Mouse (Mus musculus) E14TG2a.4 (cell line): ENCODE measurements around the gene Trpc2.

ENCODE experiments used
- H3K27me3 ChIP-seq: 2 replicates; pipeline ENCODE4 v1.6.1; 2014; ENCODE audit warnings: low read length, control low read depth; ENCODE audit not compliant: insufficient read depth
- H3K36me3 ChIP-seq: 2 replicates; pipeline ENCODE4 v1.6.1; 2014; ENCODE audit warnings: low read length, control low read depth; ENCODE audit not compliant: insufficient read depth
- H3K4me1 ChIP-seq: replicated peaks from 2 replicates; pipeline ENCODE4 v1.6.1; 2014; ENCODE audit warnings: low read depth, low read length, control low read depth
- H3K4me3 ChIP-seq: replicated peaks from 2 replicates; pipeline ENCODE4 v1.5.1; 2014; ENCODE audit warnings: mild to moderate bottlenecking, low read length
- H3K9me3 ChIP-seq: 2 replicates; pipeline ENCODE4 v1.6.1; 2014; ENCODE audit warnings: low read length, control low read depth
- CTCF ChIP-seq: conservative IDR thresholded peaks from 2 replicates; pipeline ENCODE4 v1.5.1; 2014; ENCODE audit warnings: low read length
- NANOG ChIP-seq: IDR thresholded peaks from 2 replicates; pipeline ENCODE4 v1.6.1; 2014; ENCODE audit warnings: borderline replicate concordance, low read length, mixed read lengths
- POU5F1 ChIP-seq: IDR thresholded peaks from 2 replicates; pipeline ENCODE4 v1.6.1; 2014; ENCODE audit warnings: low read length, borderline replicate concordance

Gene Trpc2

DNA sequence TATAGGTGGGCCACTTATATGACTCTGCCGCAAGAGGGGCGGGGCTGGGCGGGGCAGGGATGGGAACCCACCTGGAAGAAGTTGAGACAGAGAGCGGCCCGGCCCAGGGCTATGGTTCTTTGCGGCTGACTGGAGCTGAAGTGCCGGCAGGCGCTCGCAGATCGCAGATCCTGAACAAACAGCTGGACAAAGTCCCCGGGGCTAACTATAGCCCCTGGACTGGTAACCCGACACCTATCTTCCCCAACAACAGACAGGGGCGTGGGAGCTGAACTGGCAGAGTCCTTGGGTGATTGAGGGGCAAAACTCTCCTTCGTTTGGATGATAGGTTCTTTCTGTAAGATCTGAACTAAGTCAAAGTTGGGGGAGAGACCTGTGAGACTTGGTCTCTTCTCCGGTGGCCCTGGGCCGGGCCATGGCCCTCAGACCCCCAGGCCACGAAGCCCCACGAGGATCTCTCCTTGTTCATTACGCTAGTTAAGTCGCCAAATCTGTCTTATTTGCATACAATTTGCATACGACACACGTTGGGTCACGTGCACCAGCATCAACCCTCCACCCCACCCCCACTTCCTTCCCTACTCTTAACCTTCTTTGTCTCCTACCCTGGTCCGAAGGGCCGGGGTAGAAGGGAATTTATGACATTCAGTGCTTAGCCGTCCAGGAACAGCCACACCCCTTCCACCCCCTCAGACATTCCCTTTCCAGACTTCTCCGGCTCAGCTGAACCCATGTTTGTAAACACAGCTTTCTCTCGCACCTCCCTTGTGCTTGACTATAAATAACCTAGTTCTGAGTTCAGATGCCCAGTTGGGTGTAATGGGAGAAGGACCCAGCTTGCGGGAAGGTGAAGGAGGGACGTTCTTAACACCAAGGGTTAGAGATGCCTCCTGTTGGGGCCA lies 17.1 kb downstream of the Trpc2 start:
- H3K36me3 ChIP-seq = no peaks in the 10 kb centered on the region
- H3K4me1 ChIP-seq = peaks cover 53% of the 10 kb centered on the region
- no peaks in the 10 kb centered on the region for H3K9me3 ChIP-seq
- H3K27me3 ChIP-seq = peaks cover 44% of the 10 kb centered on the region
- H3K4me3 ChIP-seq = peak overlapping the region; percentile 71
- TF ChIP-seq POU5F1 (no peak), CTCF (no peak), NANOG (no peak)

DNA sequence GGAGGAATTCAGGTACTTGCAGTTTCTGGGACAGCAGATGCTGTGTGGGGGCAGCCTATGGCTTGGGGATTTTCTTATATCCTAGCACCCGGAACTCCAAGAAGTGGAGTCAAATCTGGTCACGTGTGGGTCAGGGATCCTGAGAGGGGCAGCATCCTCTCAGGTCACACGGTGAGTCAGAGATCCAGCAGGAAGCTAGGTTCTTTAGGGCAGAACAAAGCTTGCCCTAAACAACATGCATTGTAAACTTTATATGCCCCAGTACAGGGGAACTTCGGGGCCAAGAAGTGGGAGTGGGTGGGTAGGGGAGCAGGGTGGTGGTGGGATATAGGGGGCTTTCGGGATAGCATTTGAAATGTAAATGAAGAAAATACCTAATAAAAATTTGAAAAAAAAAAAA lies 18.0 kb downstream of the Trpc2 start:
- TF ChIP-seq NANOG (no peak), CTCF (no peak), POU5F1 (no peak)
- no peaks in the 10 kb centered on the region for H3K9me3 ChIP-seq
- H3K4me1 ChIP-seq = peaks cover 46% of the 10 kb centered on the region

DNA sequence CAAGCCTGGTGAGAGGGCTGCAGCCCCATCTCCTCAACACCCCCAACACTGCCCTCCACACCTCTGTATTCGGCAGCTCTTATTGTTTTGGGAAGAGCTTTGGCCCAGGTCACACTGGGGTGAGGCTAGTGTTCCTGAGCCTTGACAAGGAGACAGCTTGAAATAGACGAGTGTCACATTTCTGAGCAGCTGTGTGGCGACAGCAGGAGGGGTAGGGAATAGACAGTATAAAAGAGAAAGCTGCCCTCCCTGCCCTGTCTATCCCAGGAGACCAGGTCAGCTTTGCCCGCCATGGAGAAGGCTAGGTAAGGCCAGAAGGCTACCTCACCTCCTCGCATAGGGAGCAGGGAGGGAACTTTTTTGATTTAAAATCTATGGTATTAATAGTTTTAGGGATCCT lies 18.6 kb downstream of the Trpc2 start, which contains the start of gene Art1:
Art1 (plus strand) TSS at position 257 of the 400 bp plus-strand sequence.
- H3K36me3 ChIP-seq = no peaks in the 10 kb centered on the region
- H3K4me1 ChIP-seq = peaks cover 52% of the 10 kb centered on the region
- TF ChIP-seq NANOG = no peak
- no peak for TF ChIP-seq CTCF
- no peak for TF ChIP-seq POU5F1
- no peaks in the 10 kb centered on the region for H3K9me3 ChIP-seq
- peaks cover 40% of the 10 kb centered on the region for H3K27me3 ChIP-seq
- peak within 1 kb of the TSS; percentile 71 for H3K4me3 ChIP-seq

More for the DNA sequence above, 18.0 kb downstream of the Trpc2 start:
- Histone ChIP-seq H3K36me3 (no peaks in the 10 kb centered on the region), H3K4me3 (peak overlapping the region; percentile 71), H3K27me3 (peaks cover 38% of the 10 kb centered on the region)

DNA sequence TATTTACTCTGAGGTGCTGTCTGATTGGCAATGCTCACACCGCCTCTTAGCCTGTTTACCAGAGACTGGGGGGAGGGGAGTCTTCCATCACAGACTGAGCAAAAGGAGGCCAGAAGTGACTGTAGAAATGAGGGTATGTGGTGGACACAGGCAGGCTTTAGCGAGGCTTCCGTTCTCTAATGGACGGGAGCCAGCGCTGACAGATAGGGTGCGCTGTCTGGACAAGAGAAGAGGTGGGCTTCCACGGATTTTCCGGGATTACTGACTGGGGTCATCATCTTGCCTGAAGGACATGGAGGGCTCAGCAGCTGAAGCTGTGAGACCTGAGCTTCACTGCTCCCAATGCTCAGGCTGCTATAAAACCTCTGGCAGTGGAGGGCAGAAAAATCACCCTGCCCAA lies 19.3 kb downstream of the Trpc2 start:
- Histone ChIP-seq H3K27me3 (peaks cover 39% of the 10 kb centered on the region), H3K4me1 (peaks cover 59% of the 10 kb centered on the region), H3K9me3 (no peaks in the 10 kb centered on the region), H3K4me3 (peak overlapping the region; percentile 64), H3K36me3 (no peaks in the 10 kb centered on the region)
- TF ChIP-seq POU5F1 = no peak
- no peak for TF ChIP-seq NANOG
- TF ChIP-seq CTCF = peak; percentile 8; the same call in 1 of the 2 replicates

DNA sequence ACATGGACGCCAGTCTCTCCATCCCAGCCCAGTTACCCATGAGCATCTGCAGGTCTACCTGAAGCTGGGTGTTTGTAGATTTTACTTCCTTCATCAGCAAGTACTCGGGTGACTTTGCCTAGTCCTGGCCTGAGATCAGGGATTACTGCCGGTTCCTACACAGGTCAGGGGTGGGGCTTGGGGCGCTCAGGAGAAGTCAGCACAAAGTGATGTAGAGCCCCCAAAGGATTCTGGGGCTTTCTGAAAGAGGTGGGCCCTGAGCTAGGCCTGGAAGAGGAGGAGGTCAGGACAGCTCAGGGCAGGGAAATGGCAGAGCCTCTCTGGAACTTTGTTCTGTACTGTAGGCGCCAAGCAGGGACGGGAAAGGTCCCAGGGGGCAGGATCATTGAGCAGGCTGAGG lies 19.8 kb downstream of the Trpc2 start:
- H3K4me3 ChIP-seq = peak overlapping the region; percentile 64
- TF ChIP-seq CTCF (no peak), NANOG (no peak), POU5F1 (no peak)
- no peaks in the 10 kb centered on the region for H3K9me3 ChIP-seq
- no peaks in the 10 kb centered on the region for H3K36me3 ChIP-seq
- peaks cover 37% of the 10 kb centered on the region for H3K27me3 ChIP-seq
- H3K4me1 ChIP-seq = peaks cover 62% of the 10 kb centered on the region

DNA sequence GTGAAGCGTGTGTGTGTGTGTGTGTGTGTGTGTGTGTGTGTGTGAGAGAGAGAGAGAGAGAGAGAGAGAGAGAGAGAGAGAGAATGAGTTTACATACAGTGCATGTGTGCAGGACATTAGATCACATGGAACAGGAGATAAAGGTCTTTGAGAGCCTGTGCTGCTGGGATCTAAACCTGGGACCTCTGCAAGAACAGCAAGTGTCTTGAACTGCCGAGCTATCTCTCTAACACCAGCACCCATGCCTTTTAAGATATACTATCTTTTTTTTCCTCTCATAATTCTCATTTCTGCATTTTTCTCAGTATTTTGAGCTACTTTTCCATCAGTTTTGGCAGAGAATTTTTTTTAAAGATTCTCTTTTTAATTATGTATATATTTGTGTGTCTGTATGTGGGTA lies 20.6 kb downstream of the Trpc2 start:
- H3K4me1 ChIP-seq = peaks cover 67% of the 10 kb centered on the region
- no peak overlapping the region for H3K4me3 ChIP-seq
- no peaks in the 10 kb centered on the region for H3K9me3 ChIP-seq
- no peaks in the 10 kb centered on the region for H3K36me3 ChIP-seq
- no peak for TF ChIP-seq CTCF
- TF ChIP-seq NANOG = no peak
- no peak for TF ChIP-seq POU5F1
- peaks cover 37% of the 10 kb centered on the region for H3K27me3 ChIP-seq

DNA sequence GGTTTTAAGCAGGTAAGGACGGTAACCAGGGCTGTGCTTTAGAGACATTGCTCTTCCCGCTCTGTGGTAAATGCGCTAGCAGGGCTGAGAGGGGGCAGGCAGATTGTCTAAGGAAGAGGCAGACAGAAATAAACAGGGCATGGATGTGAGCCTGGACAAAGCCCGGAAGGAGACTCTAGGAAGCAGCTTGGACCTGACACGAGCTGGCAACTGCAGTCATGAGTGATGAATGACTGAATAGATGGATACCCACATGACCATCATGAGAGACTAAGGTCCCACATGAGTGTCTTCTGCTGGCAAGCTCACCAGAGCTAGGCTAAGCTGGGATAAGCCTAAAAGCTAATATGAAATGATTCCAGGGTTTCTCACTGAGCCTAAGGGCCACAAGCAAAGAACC lies 21.2 kb downstream of the Trpc2 start:
- Histone ChIP-seq H3K36me3 (no peaks in the 10 kb centered on the region), H3K9me3 (no peaks in the 10 kb centered on the region), H3K4me1 (peaks cover 62% of the 10 kb centered on the region), H3K27me3 (peaks cover 34% of the 10 kb centered on the region), H3K4me3 (no peak overlapping the region)
- TF ChIP-seq NANOG = no peak
- no peak for TF ChIP-seq POU5F1
- no peak for TF ChIP-seq CTCF

DNA sequence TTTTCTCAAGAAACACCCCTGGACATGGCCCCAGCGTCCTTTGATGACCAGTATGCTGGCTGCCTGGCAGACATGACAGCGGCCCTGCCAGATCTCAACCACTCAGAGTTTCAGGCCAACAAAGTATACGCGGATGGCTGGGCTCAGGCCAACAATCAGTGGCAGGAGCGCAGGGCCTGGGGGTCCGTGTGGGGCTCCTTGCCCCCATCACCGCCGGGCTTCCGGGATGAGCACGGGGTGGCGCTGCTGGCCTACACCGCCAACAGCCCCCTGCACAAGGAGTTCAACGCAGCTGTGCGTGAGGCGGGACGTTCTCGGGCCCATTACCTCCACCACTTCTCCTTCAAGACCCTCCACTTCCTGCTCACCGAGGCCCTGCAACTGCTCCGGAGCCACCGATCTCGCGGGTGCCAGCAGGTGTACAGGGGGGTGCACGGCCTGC lies 23.8 kb downstream of the Trpc2 start:
- no peaks in the 10 kb centered on the region for H3K9me3 ChIP-seq
- TF ChIP-seq CTCF (no peak), POU5F1 (no peak), NANOG (no peak)
- peaks cover 53% of the 10 kb centered on the region for H3K27me3 ChIP-seq
- peak overlapping the region; percentile 76 for H3K4me3 ChIP-seq
- no peaks in the 10 kb centered on the region for H3K36me3 ChIP-seq
- H3K4me1 ChIP-seq = peaks cover 36% of the 10 kb centered on the region

DNA sequence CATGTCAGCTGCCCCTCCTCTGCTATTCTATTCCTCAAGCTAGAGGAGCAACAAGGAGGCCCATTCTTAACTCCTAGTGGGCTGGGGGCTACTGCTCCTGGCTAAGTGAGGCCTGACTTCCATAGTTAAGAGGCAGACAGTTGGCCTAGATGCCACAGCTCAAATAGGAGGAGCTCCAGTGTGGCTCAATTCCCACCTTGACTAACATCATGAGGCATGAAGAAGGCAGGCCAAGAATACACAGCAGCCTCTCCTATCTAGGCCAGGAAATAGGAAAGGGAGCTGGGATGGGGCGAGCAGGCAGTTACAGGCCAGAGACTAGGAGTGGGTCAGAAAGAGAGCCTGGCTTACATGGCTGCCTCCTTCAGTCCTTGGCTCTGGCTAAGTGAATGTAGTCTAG lies 25.3 kb downstream of the Trpc2 start:
- peaks cover 29% of the 10 kb centered on the region for H3K4me1 ChIP-seq
- H3K4me3 ChIP-seq = no peak overlapping the region
- no peak for TF ChIP-seq NANOG
- no peak for TF ChIP-seq CTCF
- H3K27me3 ChIP-seq = peaks cover 68% of the 10 kb centered on the region
- no peaks in the 10 kb centered on the region for H3K36me3 ChIP-seq
- no peaks in the 10 kb centered on the region for H3K9me3 ChIP-seq
